Mouse (Mus musculus) T-cell, adult 2 months (primary cell): ENCODE data around the gene Prickle2.

ENCODE experiments used
- DNase-seq: peaks from one replicate; pipeline ENCODE4 v3.0.0; 2022; ENCODE audit warnings: low spot score

Prickle2 gene

GRCm38 (mm10) chr6:92667544-92667943 lies 38.4 kb downstream of the Prickle2 start:
- DNase-seq = no peak

GRCm38 (mm10) chr6:92665530-92665989 lies 40.4 kb downstream of the Prickle2 start:
- no peak for DNase-seq

GRCm38 (mm10) chr6:92663885-92664284 lies 42.1 kb downstream of the Prickle2 start:
- DNase-seq = no peak

- DNase-seq = no peak
Measured at GRCm38 (mm10) chr6:92663433-92663832, 42.5 kb downstream of the Prickle2 start.

GRCm38 (mm10) chr6:92649063-92649462 lies 56.9 kb downstream of the Prickle2 start:
- DNase-seq = no peak

- DNase-seq = no peak
Measured at GRCm38 (mm10) chr6:92648571-92648970, 57.4 kb downstream of the Prickle2 start.

- DNase-seq = no peak
Measured at GRCm38 (mm10) chr6:92642929-92643328, 63.0 kb downstream of the Prickle2 start.

- DNase-seq = no peak
Measured at GRCm38 (mm10) chr6:92641956-92642355, 64.0 kb downstream of the Prickle2 start.

GRCm38 (mm10) chr6:92640896-92641295 lies 65.1 kb downstream of the Prickle2 start:
- no peak for DNase-seq

GRCm38 (mm10) chr6:92636431-92636830 lies 69.5 kb downstream of the Prickle2 start:
- DNase-seq = no peak

- DNase-seq = no peak
Measured at GRCm38 (mm10) chr6:92634876-92635468, 71.0 kb downstream of the Prickle2 start.

GRCm38 (mm10) chr6:92630991-92631390 lies 75.0 kb downstream of the Prickle2 start:
- DNase-seq = no peak

GRCm38 (mm10) chr6:92627711-92628110 lies 78.2 kb downstream of the Prickle2 start:
- no peak for DNase-seq

- DNase-seq = no peak
Measured at GRCm38 (mm10) chr6:92627048-92627617, 78.8 kb downstream of the Prickle2 start.

- DNase-seq = no peak
Measured at GRCm38 (mm10) chr6:92625923-92626322, 80.0 kb downstream of the Prickle2 start.

- DNase-seq = no peak
Measured at GRCm38 (mm10) chr6:92624306-92624705, 81.6 kb downstream of the Prickle2 start.

GRCm38 (mm10) chr6:92617183-92617582 lies 88.8 kb downstream of the Prickle2 start:
- DNase-seq = no peak

- DNase-seq = no peak
Measured at GRCm38 (mm10) chr6:92614771-92615170, 91.2 kb downstream of the Prickle2 start.

GRCm38 (mm10) chr6:92612151-92612769 lies 93.7 kb downstream of the Prickle2 start:
- DNase-seq = no peak

- DNase-seq = no peak
Measured at GRCm38 (mm10) chr6:92609682-92610235, 96.2 kb downstream of the Prickle2 start.

- no peak for DNase-seq
Measured at GRCm38 (mm10) chr6:92609078-92609477, 96.9 kb downstream of the Prickle2 start.

- DNase-seq = no peak
Measured at GRCm38 (mm10) chr6:92605156-92605555, 100.8 kb downstream of the Prickle2 start.

GRCm38 (mm10) chr6:92596340-92596739 lies 109.6 kb downstream of the Prickle2 start:
- DNase-seq = no peak
